Mouse (Mus musculus) thymus, adult 2 months (tissue): ENCODE results near the gene Ptrh1.

ENCODE experiments used
- CTCF ChIP-seq: fragments of 200-500 bp; IDR thresholded peaks from 2 replicates; pipeline ENCODE4 v1.5.1; 2012; ENCODE audit warnings: mild to moderate bottlenecking, control low read depth, low read length, moderate library complexity, borderline replicate concordance; ENCODE audit not compliant: control insufficient read depth, poor library complexity, insufficient read depth; ENCODE audit errors: extremely low read depth
- POLR2A ChIP-seq: fragments of 200-500 bp; IDR thresholded peaks from 2 replicates; pipeline ENCODE4 v1.6.1; 2012; ENCODE audit warnings: mild to moderate bottlenecking, low read length, control low read depth, moderate library complexity; ENCODE audit not compliant: control insufficient read depth, poor library complexity, insufficient read depth; ENCODE audit errors: extremely low read depth

GRCm38 (mm10) chr2:32749082-32749481 is 26.5 kb upstream of the Ptrh1 start:
- TF ChIP-seq CTCF (no peak), POLR2A (no peak)
